Mouse (Mus musculus) megakaryocyte-erythroid progenitor cell, adult 5-6 weeks (primary cell): ENCODE measurements around the gene Ckb. TPM values are rescaled to one million over a fixed set of nuclear protein-coding genes. Genes with fewer than 3 reads are reported as not detected.
"Not testable (repeated sequence)": the region's sequence is repeated elsewhere in the genome, so short reads cannot be mapped to it uniquely, and the experiment has no call there.

Experiments
- ATAC-seq: replicated peaks from 2 replicates; pipeline ENCODE4 v1.8.0; 2016; ENCODE audit warnings: mild to moderate bottlenecking, inconsistent platforms; ENCODE audit not compliant: severe bottlenecking, poor library complexity, low FRiP score, low TSS enrichment
- total RNA-seq, 2 experiments: library from RNA; stranded (forward) in 1 of 2; stranded (reverse) in 1 of 2; fragments of 200-1000, 215-1000 nt in 1 of 2; fragments of >200 nt in 1 of 2; fragmentation: Nextera tagmentation in 1 of 2; gene quantifications; 2 replicates each; pipeline ENCODE4 v1.2.3; 2014 to 2017

The Ckb gene
- total RNA-seq, 2 experiments from 2014 or later = 4.4 TPM; not detected in 1

- no peak for ATAC-seq
These were observed 1.2 kb downstream of the Ckb start for GRCm38 (mm10) chr12:111670976-111671375.

- ATAC-seq = no peak
These were observed 1.7 kb downstream of the Ckb start for GRCm38 (mm10) chr12:111670371-111670971.

- no peak for ATAC-seq
These were observed 2.2 kb downstream of the Ckb start for GRCm38 (mm10) chr12:111669961-111670360.

- ATAC-seq = no peak
These were observed 2.9 kb downstream of the Ckb start for GRCm38 (mm10) chr12:111669000-111669788.

- peak; percentile 77 for ATAC-seq
These were observed 3.7 kb downstream of the Ckb start for GRCm38 (mm10) chr12:111668457-111668912.

GRCm38 (mm10) chr12:111667421-111667820, 4.7 kb downstream of the Ckb start:
- no peak for ATAC-seq

GRCm38 (mm10) chr12:111666380-111666779, 5.8 kb downstream of the Ckb start:
- ATAC-seq = no peak

- no peak for ATAC-seq
These were observed 6.9 kb downstream of the Ckb start for GRCm38 (mm10) chr12:111665041-111665880.

- no peak for ATAC-seq
These were observed 7.9 kb downstream of the Ckb start for GRCm38 (mm10) chr12:111664144-111664634.

GRCm38 (mm10) chr12:111663228-111664143, 8.7 kb downstream of the Ckb start:
- no peak for ATAC-seq

- not testable (repeated sequence) for ATAC-seq
These were observed 10.6 kb downstream of the Ckb start for GRCm38 (mm10) chr12:111661554-111661953.

GRCm38 (mm10) chr12:111660628-111661027, 11.5 kb downstream of the Ckb start:
- no peak for ATAC-seq

GRCm38 (mm10) chr12:111659331-111659730, 12.8 kb downstream of the Ckb start:
- ATAC-seq = no peak

- ATAC-seq = no peak
These were observed 16.4 kb downstream of the Ckb start for GRCm38 (mm10) chr12:111655695-111656094.

- ATAC-seq = peak; percentile 76
These were observed 18.7 kb downstream of the Ckb start for GRCm38 (mm10) chr12:111653434-111653833.

GRCm38 (mm10) chr12:111652953-111653352, 19.2 kb downstream of the Ckb start:
- no peak for ATAC-seq

- peak; percentile 93 for ATAC-seq
These were observed 24.0 kb downstream of the Ckb start for GRCm38 (mm10) chr12:111648061-111648645.
